Mouse (Mus musculus): ENCODE results near the gene Epdr1. TPM values are rescaled to one million over a fixed set of nuclear protein-coding genes. Genes with fewer than 3 reads are reported as not detected.

Gene Epdr1
- polyA plus RNA-seq (2012; ENCODE audit: low replicate concordance) = 43.1 and 88.5 TPM in 2 replicates

DNA sequence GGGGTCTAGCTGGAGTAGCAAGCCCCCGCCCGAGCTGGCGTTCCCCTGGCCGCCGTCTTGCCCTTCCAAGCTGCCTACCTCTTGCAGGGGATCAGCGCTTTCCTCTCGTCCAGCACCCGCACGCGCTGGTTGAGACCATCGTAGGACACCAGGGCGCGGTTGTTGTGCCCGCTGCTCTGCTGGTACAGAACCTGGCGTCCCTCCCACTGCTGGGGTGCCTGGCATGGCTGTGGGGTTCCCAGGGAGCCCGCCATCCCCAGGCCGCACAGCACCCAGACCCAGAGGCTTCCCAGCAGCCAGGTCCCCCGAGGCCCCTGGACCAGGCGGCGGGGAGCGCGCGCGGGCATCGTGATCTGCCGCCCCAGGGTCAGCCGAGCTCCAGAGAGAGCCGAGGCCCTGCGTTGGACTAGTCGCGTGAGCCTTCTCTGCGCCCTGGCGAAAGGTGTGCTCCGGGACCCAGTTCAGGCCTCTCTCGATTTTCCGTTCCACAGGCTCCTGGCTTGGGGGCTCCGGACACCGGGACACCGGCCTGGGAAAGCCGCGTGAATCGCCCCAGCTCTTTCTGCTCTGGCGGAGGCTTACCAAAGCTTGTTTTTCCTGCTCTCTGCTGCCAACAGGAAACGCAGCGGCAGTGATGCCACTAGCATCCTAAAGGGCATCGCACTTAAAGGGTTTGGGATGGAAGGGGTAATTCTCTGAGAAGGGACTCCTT is at the start of gene Epdr1:
Epdr1 (minus strand) TSS at position 712 of the 712 bp plus-strand sequence.

GRCm38 (mm10) chr13:19622573-19623227 is 3.0 kb upstream of the Epdr1 start, which contains the start of gene Sfrp4:
Gene Sfrp4 (plus strand): TSS chr13:19623104.

Other genes with a start within 250 kb of the Epdr1 start
- gene Stard3nl, start 224.1 kb downstream of the Epdr1 start, polyA plus RNA-seq (2012; ENCODE audit: low replicate concordance) = 1.7 and 4.7 TPM in 2 replicates
- 2.4 and 5.4 TPM in 2 replicates for gene Sfrp4, start 3.2 kb upstream of the Epdr1 start, polyA plus RNA-seq (2012; ENCODE audit: low replicate concordance)
- gene Nme8, start 77.9 kb upstream of the Epdr1 start, polyA plus RNA-seq (2012; ENCODE audit: low replicate concordance) = not detected in 2 replicates
- 0.08 TPM in 1 of 2 replicates, not detected in the other for gene Gpr141, start 204.3 kb upstream of the Epdr1 start, polyA plus RNA-seq (2012; ENCODE audit: low replicate concordance)